Mouse (Mus musculus) cerebellum, adult (tissue): ENCODE measurements around the gene Rdm1.
"Not testable (repeated sequence)": the region's sequence is repeated elsewhere in the genome, so short reads cannot be mapped to it uniquely, and the experiment has no call there.

Experiments used
- ATAC-seq: cut with Nextera tagmentation; 2 replicates; pipeline ENCODE4 v1.9.2; 2017; ENCODE audit warnings: mild to moderate bottlenecking, moderate library complexity, mixed read lengths; ENCODE audit not compliant: insufficient number of reproducible peaks, low FRiP score, low TSS enrichment

Gene Rdm1

GRCm38 (mm10) chr11:101616104-101616503 lies 10.9 kb upstream of the Rdm1 start:
- no peak for ATAC-seq

- no peak for ATAC-seq
Observed at GRCm38 (mm10) chr11:101616948-101617767, 9.8 kb upstream of the Rdm1 start.

GRCm38 (mm10) chr11:101617849-101618248 lies 9.1 kb upstream of the Rdm1 start:
- ATAC-seq = no peak

GRCm38 (mm10) chr11:101618596-101618995 lies 8.4 kb upstream of the Rdm1 start:
- ATAC-seq = no peak

- not testable (repeated sequence) for ATAC-seq
Observed at GRCm38 (mm10) chr11:101620022-101620655, 6.9 kb upstream of the Rdm1 start.

- no peak for ATAC-seq
Observed at GRCm38 (mm10) chr11:101626649-101626994, 373 bp upstream of the Rdm1 start.

- peak; percentile 26; the same call in 1 of the 2 replicates for ATAC-seq
Observed at GRCm38 (mm10) chr11:101627857-101628559, 1.0 kb downstream of the Rdm1 start.

GRCm38 (mm10) chr11:101628733-101629417 lies 1.9 kb downstream of the Rdm1 start:
- ATAC-seq = not testable (repeated sequence)

GRCm38 (mm10) chr11:101635660-101636059 lies 8.7 kb downstream of the Rdm1 start:
- no peak for ATAC-seq

GRCm38 (mm10) chr11:101639761-101640160 lies 12.8 kb downstream of the Rdm1 start:
- no peak for ATAC-seq

GRCm38 (mm10) chr11:101640857-101641709 lies 14.1 kb downstream of the Rdm1 start:
- ATAC-seq = peak; percentile 79; the same call in 1 of the 2 replicates

GRCm38 (mm10) chr11:101641710-101642642 lies 15.0 kb downstream of the Rdm1 start:
- peak; percentile 56; the same call in 1 of the 2 replicates for ATAC-seq

- ATAC-seq = no peak
Observed at GRCm38 (mm10) chr11:101642931-101643330, 15.9 kb downstream of the Rdm1 start.

GRCm38 (mm10) chr11:101644591-101644990 lies 17.6 kb downstream of the Rdm1 start:
- ATAC-seq = no peak

GRCm38 (mm10) chr11:101645043-101645410 lies 18.0 kb downstream of the Rdm1 start:
- not testable (repeated sequence) for ATAC-seq

- ATAC-seq = peak; percentile 75; the same call in 1 of the 2 replicates
Observed at GRCm38 (mm10) chr11:101645411-101646282, 18.7 kb downstream of the Rdm1 start.

GRCm38 (mm10) chr11:101646283-101646794 lies 19.3 kb downstream of the Rdm1 start:
- ATAC-seq = not testable (repeated sequence)
